Mouse (Mus musculus) adrenal gland, adult 2 months (tissue): ENCODE data around the gene Commd6. TPM values are rescaled to one million over a fixed set of nuclear protein-coding genes. Genes with fewer than 3 reads are reported as not detected.
"Not testable (repeated sequence)": the region's sequence is repeated elsewhere in the genome, so short reads cannot be mapped to it uniquely, and the experiment has no call there.

Experiments used
- DNase-seq: peaks from one replicate; pipeline ENCODE4 v3.0.0; 2021
- polyA plus RNA-seq: library from polyadenylated mRNA; depleted of rRNA; stranded (reverse); fragments of >200 nt; gene quantifications from 2 replicates; pipeline ENCODE4 v1.2.3, GENCODE M21; 2012; rRNA removed
- total RNA-seq, 2 experiments: library from RNA; stranded (reverse); gene quantifications; 2 replicates each; pipeline ENCODE4 v1.2.3; 2021

Gene Commd6
- total and polyA plus RNA-seq, 3 experiments = 19.7 to 99.8 (median 99.7) TPM

GRCm38 (mm10) chr14:101608519-101609368, 31.7 kb downstream of the Commd6 start, which contains the start of gene Tbc1d4:
Gene Tbc1d4, minus strand, starts transcription at chr14:101609191.
- peak; percentile 96 for DNase-seq

GRCm38 (mm10) chr14:101607631-101608518, 32.6 kb downstream of the Commd6 start:
- DNase-seq = peak; percentile 66

- DNase-seq = no peak
These were observed 34.6 kb downstream of the Commd6 start for GRCm38 (mm10) chr14:101605843-101606242.

GRCm38 (mm10) chr14:101602851-101603250, 37.6 kb downstream of the Commd6 start:
- DNase-seq = no peak

GRCm38 (mm10) chr14:101597096-101597715, 43.3 kb downstream of the Commd6 start:
- no peak for DNase-seq

GRCm38 (mm10) chr14:101596691-101597090, 43.8 kb downstream of the Commd6 start:
- no peak for DNase-seq

GRCm38 (mm10) chr14:101595301-101596080, 45.0 kb downstream of the Commd6 start:
- peak; percentile 29 for DNase-seq

- no peak for DNase-seq
These were observed 46.5 kb downstream of the Commd6 start for GRCm38 (mm10) chr14:101594001-101594400.

- peak; percentile 73 for DNase-seq
These were observed 47.1 kb downstream of the Commd6 start for GRCm38 (mm10) chr14:101593340-101593739.

- peak; percentile 53 for DNase-seq
These were observed 49.4 kb downstream of the Commd6 start for GRCm38 (mm10) chr14:101591101-101591500.

- DNase-seq = not testable (repeated sequence)
These were observed 52.1 kb downstream of the Commd6 start for GRCm38 (mm10) chr14:101588209-101588991.

- DNase-seq = not testable (repeated sequence)
These were observed 53.0 kb downstream of the Commd6 start for GRCm38 (mm10) chr14:101587366-101588040.

GRCm38 (mm10) chr14:101586096-101586495, 54.4 kb downstream of the Commd6 start:
- peak; percentile 71 for DNase-seq

Other genes with a start within 250 kb of the Commd6 start
- 10 to 100 TPM; 53.6 to 65.4 TPM for gene Tbc1d4, start 31.5 kb downstream of the Commd6 start, total RNA-seq
- 20.4 and 24.3 TPM in 2 replicates for gene Tbc1d4, start 31.5 kb downstream of the Commd6 start, polyA plus RNA-seq
- 10 to 100 TPM; 44.5 to 44.6 TPM for gene Uchl3, start 13.3 kb upstream of the Commd6 start, total RNA-seq
- gene Uchl3, start 13.3 kb upstream of the Commd6 start, polyA plus RNA-seq = 2.3 and 4.7 TPM in 2 replicates
- gene Gm9922, start 89.1 kb upstream of the Commd6 start, total RNA-seq = 1 to 10 TPM in 1 of 2 experiments, under 1 TPM in 1; 0.78 to 4.8 TPM
- 11.9 and 24.4 TPM in 2 replicates for gene Gm9922, start 89.1 kb upstream of the Commd6 start, polyA plus RNA-seq
- 10 to 100 TPM; 17.5 to 29.8 TPM for gene Lmo7, start 89.3 kb upstream of the Commd6 start, total RNA-seq
- gene Lmo7, start 89.3 kb upstream of the Commd6 start, polyA plus RNA-seq = 12.9 and 13.1 TPM in 2 replicates